Mouse (Mus musculus): ENCODE data around the gene Tarsl2.

Gene Tarsl2

GRCm38 (mm10) chr7:65644643-65645351 is at the start of gene Tarsl2:
Tarsl2 (plus strand) TSS chr7:65644898.
- peak; percentile 98 for DNase-seq (ENCODE audit: low spot score)

GRCm38 (mm10) chr7:65606124-65606523 is 38.6 kb upstream of the Tarsl2 start:
- no peak for DNase-seq (ENCODE audit: low spot score)

GRCm38 (mm10) chr7:65607003-65607402 is 37.7 kb upstream of the Tarsl2 start:
- DNase-seq (ENCODE audit: low spot score) = no peak

GRCm38 (mm10) chr7:65610171-65610570 is 34.5 kb upstream of the Tarsl2 start:
- no peak for DNase-seq (ENCODE audit: low spot score)

GRCm38 (mm10) chr7:65610673-65611072 is 34.0 kb upstream of the Tarsl2 start:
- DNase-seq (ENCODE audit: low spot score) = no peak

GRCm38 (mm10) chr7:65611298-65611697 is 33.4 kb upstream of the Tarsl2 start:
- DNase-seq (ENCODE audit: low spot score) = no peak

GRCm38 (mm10) chr7:65613723-65614122 is 31.0 kb upstream of the Tarsl2 start:
- no peak for DNase-seq (ENCODE audit: low spot score)

GRCm38 (mm10) chr7:65618751-65619150 is 25.9 kb upstream of the Tarsl2 start:
- no peak for DNase-seq (ENCODE audit: low spot score)

GRCm38 (mm10) chr7:65620746-65621145 is 24.0 kb upstream of the Tarsl2 start:
- DNase-seq (ENCODE audit: low spot score) = no peak

- no peak for DNase-seq (ENCODE audit: low spot score)
These were observed 21.4 kb upstream of the Tarsl2 start for GRCm38 (mm10) chr7:65623330-65623729.

- DNase-seq (ENCODE audit: low spot score) = no peak
These were observed 19.2 kb upstream of the Tarsl2 start for GRCm38 (mm10) chr7:65625528-65625927.

GRCm38 (mm10) chr7:65629846-65630245 is 14.9 kb upstream of the Tarsl2 start:
- no peak for DNase-seq (ENCODE audit: low spot score)

GRCm38 (mm10) chr7:65630661-65631060 is 14.0 kb upstream of the Tarsl2 start:
- no peak for DNase-seq (ENCODE audit: low spot score)

- DNase-seq (ENCODE audit: low spot score) = no peak
These were observed 8.9 kb upstream of the Tarsl2 start for GRCm38 (mm10) chr7:65635831-65636230.

- DNase-seq (ENCODE audit: low spot score) = no peak
These were observed 8.3 kb upstream of the Tarsl2 start for GRCm38 (mm10) chr7:65636356-65636880.

- DNase-seq (ENCODE audit: low spot score) = no peak
These were observed 6.4 kb upstream of the Tarsl2 start for GRCm38 (mm10) chr7:65638170-65638770.

- DNase-seq (ENCODE audit: low spot score) = no peak
These were observed 4.8 kb upstream of the Tarsl2 start for GRCm38 (mm10) chr7:65639821-65640382.

GRCm38 (mm10) chr7:65640672-65641071 is 4.0 kb upstream of the Tarsl2 start:
- DNase-seq (ENCODE audit: low spot score) = peak; percentile 12

GRCm38 (mm10) chr7:65642371-65643304 is 2.1 kb upstream of the Tarsl2 start:
- DNase-seq (ENCODE audit: low spot score) = no peak

GRCm38 (mm10) chr7:65643861-65644421 is 757 bp upstream of the Tarsl2 start:
- no peak for DNase-seq (ENCODE audit: low spot score)

- DNase-seq (ENCODE audit: low spot score) = no peak
These were observed 1.3 kb downstream of the Tarsl2 start for GRCm38 (mm10) chr7:65645996-65646395.

- DNase-seq (ENCODE audit: low spot score) = no peak
These were observed 6.0 kb downstream of the Tarsl2 start for GRCm38 (mm10) chr7:65650662-65651061.
